Mouse (Mus musculus) bone marrow, adult 2 months (tissue): ENCODE results near the gene Tmem107. TPM values are rescaled to one million over a fixed set of nuclear protein-coding genes. Genes with fewer than 3 reads are reported as not detected.

Experiments
- H3K27ac ChIP-seq: fragments of 200-500 bp; 2 replicates; pipeline ENCODE4 v1.5.1; 2012; ENCODE audit warnings: low read depth, mild to moderate bottlenecking, control low read depth, inconsistent platforms, low read length; ENCODE audit not compliant: control insufficient read depth, poor library complexity, insufficient read depth
- H3K4me1 ChIP-seq: fragments of 200-500 bp; 2 replicates; pipeline ENCODE4 v1.6.1; 2011; ENCODE audit warnings: low read length; ENCODE audit not compliant: control insufficient read depth, insufficient read depth
- H3K4me3 ChIP-seq: fragments of 200-500 bp; replicated peaks from 2 replicates; pipeline ENCODE3; 2011; ENCODE audit warnings: mild to moderate bottlenecking, low read depth, low read length, control low read depth; ENCODE audit not compliant: control insufficient read depth
- CTCF ChIP-seq: fragments of 200-500 bp; IDR thresholded peaks from 2 replicates; pipeline ENCODE4 v1.5.1; 2011; ENCODE audit warnings: low read length, control low read depth; ENCODE audit not compliant: control insufficient read depth, insufficient read depth
- POLR2A ChIP-seq: fragments of 200-500 bp; IDR thresholded peaks from 2 replicates; pipeline ENCODE4 v1.6.1; 2011; ENCODE audit warnings: low read depth, mild to moderate bottlenecking, control low read depth, low read length, borderline replicate concordance; ENCODE audit not compliant: control insufficient read depth
- WGBS: fragments of 180-500 bp; shearing (Covaris S2); methylation state at CpG from one replicate; pipeline ENCODE4 v1.1.7; 2018; 5-methylcytosine and 5-hydroxymethylcytosine counted together
- polyA plus RNA-seq: library from polyadenylated mRNA; stranded (reverse); fragments of >200 nt; gene quantifications from 2 replicates; pipeline ENCODE4 v1.2.4, GENCODE M21; 2011; ENCODE audit warnings: low replicate concordance; ENCODE audit not compliant: missing spikeins, insufficient read depth, insufficient read length

Gene Tmem107
- polyA plus RNA-seq, 1 experiment = 31.0 TPM

DNA sequence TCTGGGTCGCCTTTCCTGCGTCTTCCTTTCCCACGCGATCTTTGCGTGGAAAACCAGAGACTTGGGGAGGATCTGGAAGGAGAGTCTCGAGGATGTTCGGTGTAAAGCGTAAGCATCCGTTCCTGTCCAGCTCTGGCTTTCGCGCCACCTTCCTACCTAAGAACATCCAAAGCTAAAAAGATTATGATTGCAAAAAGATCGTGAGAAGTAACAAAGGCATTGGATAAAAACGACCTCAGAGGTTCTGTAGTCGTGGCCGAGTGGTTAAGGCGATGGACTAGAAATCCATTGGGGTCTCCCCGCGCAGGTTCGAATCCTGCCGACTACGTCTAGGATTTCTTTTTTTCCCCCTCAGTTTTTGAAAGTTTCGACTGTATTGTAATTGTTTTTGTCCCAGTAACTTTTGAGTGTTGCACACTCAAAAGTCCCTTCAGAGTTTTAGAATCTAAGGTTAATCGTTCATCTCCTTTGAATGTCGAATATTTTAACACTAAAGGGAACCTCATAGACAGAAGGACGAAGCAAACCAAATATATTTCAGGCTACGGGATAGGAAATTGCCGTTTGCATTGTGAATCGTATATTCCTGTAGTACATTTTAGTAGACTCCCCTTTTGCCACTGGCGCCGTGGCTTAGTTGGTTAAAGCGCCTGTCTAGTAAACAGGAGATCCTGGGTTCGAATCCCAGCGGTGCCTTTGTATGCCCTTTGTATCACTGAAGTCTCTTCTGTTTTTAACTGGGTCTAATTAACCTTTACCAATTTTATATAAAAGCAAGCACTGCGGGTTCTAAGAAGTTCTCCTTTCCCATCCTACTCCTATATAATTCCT, 33.2 kb upstream of the Tmem107 start:
- Histone ChIP-seq H3K4me1 (peaks cover 9% of the 10 kb centered on the region; the same call in 1 of the 2 replicates), H3K27ac (peak overlapping the region; percentile 37), H3K4me3 (peak overlapping the region; percentile 74)
- TF ChIP-seq CTCF = no peak
- under 1% methylated on average over 34 of the region's 34 CpGs for WGBS

DNA sequence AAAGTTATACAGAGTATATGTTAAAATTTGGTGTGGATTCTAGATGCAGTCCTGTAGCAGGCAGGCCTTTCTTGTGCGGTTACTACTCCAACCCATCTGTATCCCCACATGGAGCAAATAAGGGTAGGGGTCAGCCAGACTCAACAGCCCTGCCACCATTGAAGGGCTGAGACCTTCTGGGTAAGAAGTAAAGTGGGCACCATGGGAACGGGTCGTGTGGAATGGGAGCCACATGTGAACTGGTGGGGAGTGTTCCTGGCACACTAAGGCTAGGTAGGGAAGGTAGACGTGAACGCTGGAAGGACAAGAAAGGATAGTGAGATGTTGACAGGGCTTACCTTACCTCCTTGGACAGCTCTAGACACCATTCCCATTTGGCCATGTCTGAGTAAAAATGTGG, 32.4 kb upstream of the Tmem107 start:
- no peak overlapping the region for H3K27ac ChIP-seq
- H3K4me3 ChIP-seq = no peak overlapping the region
- 87% methylated on average over 5 of the region's 5 CpGs for WGBS
- TF ChIP-seq CTCF (no peak), POLR2A (no peak)
- H3K4me1 ChIP-seq = peaks cover 8% of the 10 kb centered on the region; the same call in 1 of the 2 replicates

DNA sequence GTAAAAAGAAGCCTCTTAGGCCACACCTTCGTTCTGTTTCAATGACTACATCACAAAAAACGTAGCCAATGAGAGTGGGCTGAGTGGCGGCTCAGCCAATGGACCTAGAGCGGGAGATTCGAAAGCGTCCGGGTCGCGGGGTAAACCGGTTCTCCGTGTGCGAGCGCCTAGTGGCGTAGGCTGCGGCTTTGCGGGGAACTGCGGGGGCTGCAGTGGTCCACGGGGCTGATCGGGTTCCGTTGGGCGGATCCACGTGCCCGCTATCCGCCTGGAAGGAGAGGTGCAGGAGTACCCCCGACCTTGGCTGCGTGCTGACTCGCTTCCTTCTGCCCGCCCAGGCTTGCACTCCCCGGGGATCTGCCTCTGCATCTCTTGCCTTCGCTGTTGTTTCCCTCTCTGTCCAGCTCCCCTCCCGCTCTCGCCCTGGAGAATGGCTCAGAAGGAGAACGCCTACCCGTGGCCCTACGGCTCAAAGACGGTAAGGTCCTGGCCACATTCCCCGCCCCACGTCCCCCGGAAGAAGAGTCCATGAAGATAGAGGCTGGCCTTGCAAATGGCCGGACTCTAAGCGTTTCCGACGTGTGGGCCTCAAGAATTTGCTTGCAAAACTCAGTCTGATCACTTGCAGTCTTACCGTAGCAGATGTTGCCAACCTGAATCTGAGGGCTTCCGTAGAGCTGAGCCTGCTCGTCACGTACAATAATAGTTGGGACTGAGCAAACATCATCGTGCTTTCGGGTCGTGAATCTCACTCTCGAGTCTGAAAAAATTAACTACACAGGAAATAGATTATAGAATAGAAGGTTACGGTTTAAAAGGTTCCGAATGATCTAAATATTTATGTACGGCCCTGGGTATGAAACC, 24.8 kb upstream of the Tmem107 start, which contains the start of gene Aurkb:
Gene Aurkb, plus strand, starts transcription at position 117 of the 864 bp plus-strand sequence.
- under 1% methylated on average over 54 of the region's 54 CpGs for WGBS
- TF ChIP-seq CTCF (0 out of 2 replicates have a peak, but pooled peaks have one; percentile 15), POLR2A (peak; percentile 80; the same call in 1 of the 2 replicates)
- peak within 1 kb of the TSS; percentile 86 for H3K4me3 ChIP-seq
- peaks cover 1% of the 10 kb centered on the region; the same call in 1 of the 2 replicates for H3K4me1 ChIP-seq
- peak within 1 kb of the TSS; percentile 81 for H3K27ac ChIP-seq

DNA sequence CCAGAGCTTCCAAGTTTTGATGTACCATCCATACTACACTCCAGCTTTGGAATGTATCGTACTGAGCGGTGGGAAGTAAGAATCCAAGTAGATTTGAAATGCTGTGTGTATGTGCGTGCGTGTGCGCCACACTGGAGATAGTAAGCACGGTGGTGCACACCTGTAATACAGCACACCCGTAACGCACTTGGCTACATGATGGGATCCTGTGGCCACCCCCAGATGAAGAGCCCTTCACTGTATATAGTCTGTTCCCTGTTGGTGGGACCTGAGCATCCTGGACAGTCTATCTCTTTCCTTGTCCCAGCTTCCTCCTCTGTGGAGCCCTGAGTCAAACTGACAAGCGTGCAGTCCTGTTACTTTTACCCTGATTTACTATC, 24.2 kb upstream of the Tmem107 start:
- Histone ChIP-seq H3K4me1 (peaks cover 1% of the 10 kb centered on the region; the same call in 1 of the 2 replicates), H3K27ac (no peak overlapping the region), H3K4me3 (peak overlapping the region; percentile 85)
- TF ChIP-seq CTCF (no peak), POLR2A (no peak)
- WGBS = 21% methylated on average over 9 of the region's 9 CpGs

DNA sequence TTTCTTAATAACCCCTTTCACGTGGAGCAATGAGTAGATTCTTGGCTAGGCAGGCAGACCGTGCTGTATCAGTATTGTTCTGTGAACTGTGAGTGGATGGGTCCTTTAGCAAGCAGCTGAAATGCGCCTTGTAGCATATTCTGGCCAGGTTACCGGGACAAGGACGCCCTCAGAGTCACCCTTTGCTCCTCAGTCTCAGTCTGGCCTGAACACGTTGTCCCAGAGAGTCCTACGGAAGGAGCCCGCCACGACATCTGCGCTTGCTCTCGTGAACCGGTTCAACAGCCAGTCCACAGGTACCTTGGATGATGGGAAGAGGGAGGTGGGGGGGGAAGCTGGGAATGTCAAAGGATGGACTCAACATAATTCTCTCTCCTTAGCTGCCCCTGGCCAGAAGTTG, 23.0 kb upstream of the Tmem107 start:
- H3K4me1 ChIP-seq = peaks cover 1% of the 10 kb centered on the region; the same call in 1 of the 2 replicates
- H3K4me3 ChIP-seq = peak overlapping the region; percentile 38
- no peak overlapping the region for H3K27ac ChIP-seq
- TF ChIP-seq POLR2A = no peak
- TF ChIP-seq CTCF = no peak
- WGBS = 88% methylated on average over 12 of the region's 12 CpGs

DNA sequence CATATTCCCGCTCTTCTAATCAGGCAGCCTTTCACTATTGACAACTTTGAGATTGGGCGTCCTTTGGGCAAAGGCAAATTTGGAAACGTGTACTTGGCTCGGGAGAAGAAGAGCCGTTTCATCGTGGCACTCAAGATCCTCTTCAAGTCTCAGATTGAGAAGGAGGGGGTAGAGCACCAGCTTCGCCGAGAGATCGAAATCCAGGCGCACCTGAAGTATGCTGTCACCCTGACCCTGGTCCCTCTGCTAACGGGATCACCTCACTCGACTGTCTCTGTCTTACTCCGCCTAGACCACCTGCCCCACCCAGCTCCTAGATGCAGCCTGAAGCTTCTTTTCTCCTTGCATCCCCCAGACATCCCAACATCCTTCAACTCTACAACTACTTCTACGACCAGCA, 22.5 kb upstream of the Tmem107 start:
- Histone ChIP-seq H3K4me3 (no peak overlapping the region), H3K4me1 (peaks cover 1% of the 10 kb centered on the region; the same call in 1 of the 2 replicates)
- 91% methylated on average over 14 of the region's 14 CpGs for WGBS

DNA sequence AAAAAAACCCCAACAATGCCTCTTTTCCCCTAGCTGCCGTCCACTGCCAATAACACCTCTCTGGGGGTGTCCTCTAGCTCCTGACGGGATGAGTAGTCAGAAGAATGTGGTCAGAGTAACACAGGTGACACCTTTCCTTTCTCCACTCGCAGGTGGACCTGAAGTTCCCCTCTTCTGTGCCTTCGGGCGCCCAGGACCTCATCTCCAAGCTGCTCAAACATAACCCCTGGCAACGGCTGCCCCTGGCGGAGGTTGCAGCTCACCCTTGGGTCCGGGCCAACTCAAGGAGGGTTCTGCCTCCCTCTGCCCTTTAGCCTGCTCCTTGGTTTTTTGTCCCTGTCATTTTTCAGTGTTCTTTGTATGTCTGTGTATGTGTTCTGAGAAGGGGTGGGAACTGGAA, 19.9 kb upstream of the Tmem107 start:
- H3K27ac ChIP-seq = no peak overlapping the region
- no peak overlapping the region for H3K4me3 ChIP-seq
- 94% methylated on average over 8 of the region's 8 CpGs for WGBS
- TF ChIP-seq CTCF (no peak), POLR2A (no peak)
- H3K4me1 ChIP-seq = peaks cover 4% of the 10 kb centered on the region

More for the DNA sequence above, 22.5 kb upstream of the Tmem107 start:
- TF ChIP-seq POLR2A (no peak), CTCF (no peak)
- no peak overlapping the region for H3K27ac ChIP-seq

DNA sequence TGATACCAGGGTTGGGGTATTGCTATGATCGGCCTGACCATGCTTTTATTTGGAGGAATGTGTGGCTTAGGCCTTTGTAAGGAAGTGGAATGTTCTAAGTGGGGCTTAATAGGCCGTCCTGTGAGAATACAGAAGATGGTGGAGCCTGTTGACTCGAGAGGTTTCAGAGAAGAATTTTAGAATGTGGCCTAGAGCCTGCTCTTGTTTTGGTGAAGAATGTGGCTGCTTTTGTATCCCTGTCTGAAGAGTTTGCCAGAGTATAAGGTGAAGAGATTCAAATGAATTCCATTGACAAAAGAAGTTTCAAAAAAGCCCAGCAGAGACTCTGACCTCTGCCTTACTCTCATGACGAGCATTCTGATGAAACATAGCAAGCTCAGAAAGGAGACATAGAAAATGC, 18.8 kb upstream of the Tmem107 start:
- Histone ChIP-seq H3K27ac (no peak overlapping the region), H3K4me3 (no peak overlapping the region), H3K4me1 (peaks cover 4% of the 10 kb centered on the region)
- no peak for TF ChIP-seq CTCF
- no peak for TF ChIP-seq POLR2A
- 85% methylated on average over 4 of the region's 4 CpGs for WGBS
